Mouse (Mus musculus): ENCODE results near the gene Dap. TPM values are rescaled to one million over a fixed set of nuclear protein-coding genes. Genes with fewer than 3 reads are reported as not detected.

Dap gene
- total RNA-seq, 1 experiment from 2014 or later = 81.4 TPM

- DNase-seq = no peak
Measured at GRCm38 (mm10) chr15:31302293-31302990, 78.3 kb downstream of the Dap start.

GRCm38 (mm10) chr15:31304302-31304701 is 80.2 kb downstream of the Dap start:
- DNase-seq = no peak

GRCm38 (mm10) chr15:31305181-31305580 is 81.1 kb downstream of the Dap start:
- DNase-seq = no peak

GRCm38 (mm10) chr15:31306726-31307125 is 82.6 kb downstream of the Dap start:
- DNase-seq = no peak

GRCm38 (mm10) chr15:31309526-31309925 is 85.4 kb downstream of the Dap start:
- DNase-seq = no peak

GRCm38 (mm10) chr15:31312001-31312400 is 87.9 kb downstream of the Dap start:
- no peak for DNase-seq

- DNase-seq = peak; percentile 90
Measured at GRCm38 (mm10) chr15:31315630-31316231, 91.6 kb downstream of the Dap start.

GRCm38 (mm10) chr15:31317056-31317805 is 93.1 kb downstream of the Dap start:
- DNase-seq = no peak

- no peak for DNase-seq
Measured at GRCm38 (mm10) chr15:31318158-31318955, 94.2 kb downstream of the Dap start.

- no peak for DNase-seq
Measured at GRCm38 (mm10) chr15:31319046-31319445, 94.9 kb downstream of the Dap start.

GRCm38 (mm10) chr15:31320598-31321377 is 96.7 kb downstream of the Dap start:
- no peak for DNase-seq

- no peak for DNase-seq
Measured at GRCm38 (mm10) chr15:31323684-31324083, 99.6 kb downstream of the Dap start.

Other genes starting within 250 kb of the Dap start
- 1.6 and 1.9 TPM in 2 replicates for gene Ankrd33b, start 143.4 kb downstream of the Dap start, total RNA-seq (2021)
- gene Ropn1l, start 229.4 kb downstream of the Dap start, total RNA-seq (2021) = 1.1 and 2.3 TPM in 2 replicates